9 mouse cellular contexts compared by ENCODE assay signal in genomic region chr6:134366366-134367351, GRCm38 (mm10). TPM values are rescaled to one million over a fixed set of nuclear protein-coding genes. Genes with fewer than 3 reads are reported as not detected.
DNase-seq lines count a peak whose midpoint lies in the region; ATAC-seq lines count a peak whose summit lies in the region.
"Had no signal": no experiment of that assay in that cellular context is flagged by ENCODE, and none has a peak within 500 bp of the region (broad histone marks: within the 10 kb centered on the region; RNA-seq: fewer than 3 reads in every experiment).

No protein-coding gene starts in this region.

- intact Hi-C loops in left cerebral cortex, postnatal 4 days (cut with DNase I) = no loop called here

- H3K4me1 ChIP-seq in heart, embryonic 11.5 days (ENCODE audit: control insufficient read depth, insufficient read depth, low read length) = peaks cover 12% of the 10 kb centered on the region; the same call in 1 of the 2 replicates
- H3K4me1 ChIP-seq in embryonic facial prominence, embryonic 11.5 days (ENCODE audit: control insufficient read depth, insufficient read depth, low read length) = no peaks in the 10 kb centered on the region; the same call in 1 of the 2 replicates
- H3K4me1 ChIP-seq in liver, embryonic 12.5 days = 0 out of 2 replicates have a peak, but pooled peaks cover 14% of the 10 kb centered on the region
- no peaks in the 10 kb centered on the region for H3K4me1 ChIP-seq in midbrain, embryonic 16.5 days (ENCODE audit: control insufficient read depth, insufficient read depth, low read length)

- ATAC-seq in heart, embryonic 11.5 days (replicated peaks; ENCODE audit: insufficient number of reproducible peaks, low FRiP score, low TSS enrichment) = no peak
- no peak for ATAC-seq in embryonic facial prominence, embryonic 11.5 days (replicated peaks; ENCODE audit: insufficient number of reproducible peaks, low FRiP score, low TSS enrichment, low read depth)
- 0 out of 2 replicates have a peak, but pooled peaks have one; percentile 32 for ATAC-seq in liver, embryonic 12.5 days
- no peak for ATAC-seq in midbrain, embryonic 16.5 days

- H3K9me3 ChIP-seq in heart, embryonic 11.5 days (replicated peaks; ENCODE audit: control insufficient read depth, low read length) = no peaks in the 10 kb centered on the region
- no peaks in the 10 kb centered on the region for H3K9me3 ChIP-seq in embryonic facial prominence, embryonic 11.5 days (replicated peaks; ENCODE audit: control insufficient read depth, low read length)
- no peaks in the 10 kb centered on the region for H3K9me3 ChIP-seq in liver, embryonic 12.5 days (replicated peaks)
- no peaks in the 10 kb centered on the region for H3K9me3 ChIP-seq in midbrain, embryonic 16.5 days (replicated peaks; ENCODE audit: control insufficient read depth, low read length, poor library complexity, severe bottlenecking)

- no peak overlapping the region for H3K27ac ChIP-seq in heart, embryonic 11.5 days (ENCODE audit: low read depth, low read length)
- H3K27ac ChIP-seq in embryonic facial prominence, embryonic 11.5 days (replicated peaks; ENCODE audit: low read depth, low read length) = 0 out of 2 replicates have a peak overlapping the region, but pooled peaks have one; percentile 7
- H3K27ac ChIP-seq in liver, embryonic 12.5 days = 0 out of 2 replicates have a peak overlapping the region, but pooled peaks have one; percentile 43
- H3K27ac ChIP-seq in midbrain, embryonic 16.5 days (ENCODE audit: low read length) = no peak overlapping the region

- H3K36me3 ChIP-seq in heart, embryonic 11.5 days (ENCODE audit: control insufficient read depth, insufficient read depth, low read length) = no peaks in the 10 kb centered on the region
- no peaks in the 10 kb centered on the region for H3K36me3 ChIP-seq in embryonic facial prominence, embryonic 11.5 days (replicated peaks; ENCODE audit: control insufficient read depth, insufficient read depth, low read depth, low read length)
- no peaks in the 10 kb centered on the region for H3K36me3 ChIP-seq in liver, embryonic 12.5 days
- no peaks in the 10 kb centered on the region for H3K36me3 ChIP-seq in midbrain, embryonic 16.5 days (ENCODE audit: control insufficient read depth, insufficient read depth, low read length)

- no peak overlapping the region for H3K4me2 ChIP-seq in heart, embryonic 11.5 days
- H3K4me2 ChIP-seq in embryonic facial prominence, embryonic 11.5 days (ENCODE audit: low read depth, low read length) = no peak overlapping the region
- no peak overlapping the region for H3K4me2 ChIP-seq in liver, embryonic 12.5 days
- H3K4me2 ChIP-seq in midbrain, embryonic 16.5 days (ENCODE audit: low read length) = no peak overlapping the region

- no peaks in the 10 kb centered on the region for H3K27me3 ChIP-seq in heart, embryonic 11.5 days (ENCODE audit: control insufficient read depth, insufficient read depth, low read length)
- H3K27me3 ChIP-seq in embryonic facial prominence, embryonic 11.5 days (ENCODE audit: control insufficient read depth, insufficient read depth, low read length) = no peaks in the 10 kb centered on the region; the same call in 1 of the 2 replicates
- H3K27me3 ChIP-seq in liver, embryonic 12.5 days (replicated peaks) = no peaks in the 10 kb centered on the region
- H3K27me3 ChIP-seq in midbrain, embryonic 16.5 days (ENCODE audit: control insufficient read depth, insufficient read depth, low read depth, low read length) = no peaks in the 10 kb centered on the region

- H3K9ac ChIP-seq in heart, embryonic 11.5 days (ENCODE audit: low read depth, low read length) = no peak overlapping the region
- H3K9ac ChIP-seq in embryonic facial prominence, embryonic 11.5 days (replicated peaks; ENCODE audit: low read length) = no peak overlapping the region
- H3K9ac ChIP-seq in liver, embryonic 12.5 days = no peak overlapping the region
- H3K9ac ChIP-seq in midbrain, embryonic 16.5 days (ENCODE audit: low read depth, low read length) = no peak overlapping the region

- DNase-seq in heart, adult 18-20 months = peak; percentile 29 to 36
- peak; percentile 21 to 30 for DNase-seq in B cell, adult 2 months
- DNase-seq in embryonic facial prominence, embryonic 11.5 days (ENCODE audit: low spot score) = no peak
- no peak for DNase-seq in left cerebral cortex, postnatal 4 days
- no peak for DNase-seq in retina, postnatal 1 day
- DNase-seq: right cerebral cortex, postnatal 4 days had no signal

- WGBS in heart, embryonic 11.5 days (ENCODE audit: insufficient replicate concordance) = 53% methylated on average over 10 of the region's 10 CpGs
- 59% methylated on average over 10 of the region's 10 CpGs for WGBS in embryonic facial prominence, embryonic 11.5 days
- 16% methylated on average over 10 of the region's 10 CpGs for WGBS in liver, embryonic 12.5 days (ENCODE audit: insufficient replicate concordance)
- 75% methylated on average over 10 of the region's 10 CpGs for WGBS in midbrain, embryonic 16.5 days

- H3K4me3 ChIP-seq in heart, embryonic 11.5 days (ENCODE audit: low read depth, low read length) = no peak overlapping the region
- H3K4me3 ChIP-seq in embryonic facial prominence, embryonic 11.5 days (ENCODE audit: low read depth, low read length) = no peak overlapping the region
- H3K4me3 ChIP-seq in liver, embryonic 12.5 days = no peak overlapping the region
- H3K4me3 ChIP-seq in midbrain, embryonic 16.5 days (ENCODE audit: low read depth, low read length) = no peak overlapping the region

RNA-seq across cellular contexts. Expression of gene Bcl2l14, which starts 29.5 kb away (rescaled TPM):
- not detected for total RNA-seq in heart, adult 18-20 months (2021)
- polyA plus RNA-seq in heart, embryonic 11.5 days (2014; fragmentation: Nextera tagmentation; extraction: Ambion mirVana) = 0.11 and 0.45 TPM in 2 replicates
- 0.61 and 0.79 TPM in 2 replicates for polyA plus RNA-seq in embryonic facial prominence, embryonic 11.5 days (2014; fragmentation: Nextera tagmentation; extraction: Ambion mirVana)
- 0.38 and 0.41 TPM in 2 replicates for polyA plus RNA-seq in liver, embryonic 12.5 days (2016; fragmentation: Nextera tagmentation; extraction: Ambion mirVana)
- not detected for total RNA-seq in left cerebral cortex, postnatal 4 days (2021)
- not detected in 2 replicates for polyA plus RNA-seq in midbrain, embryonic 16.5 days (2015; fragmentation: Nextera tagmentation; extraction: Ambion mirVana)

Comparison
In these comparisons a context has a peak if more than half of its experiments do, and no peak if none do; other contexts are left out.
1. DNase-seq: peak in heart, adult 18-20 months (2 of 2) and B cell, adult 2 months (2 of 2); none in embryonic facial prominence, embryonic 11.5 days (single experiment), left cerebral cortex, postnatal 4 days (single experiment) and retina, postnatal 1 day (single experiment).
2. H3K27ac ChIP-seq: peak in embryonic facial prominence, embryonic 11.5 days (single experiment) and liver, embryonic 12.5 days (single experiment); none in heart, embryonic 11.5 days (single experiment) and midbrain, embryonic 16.5 days (single experiment).